Mouse (Mus musculus) CH12.LX (cell line): Measurements from ENCODE around the gene Opcml. TPM values are rescaled to one million over a fixed set of nuclear protein-coding genes. Genes with fewer than 3 reads are reported as not detected.

Experiments used
- DNase-seq: peaks from one replicate; pipeline ENCODE4 v3.0.0-alpha.2; 2013; ENCODE audit errors: extremely low read depth
- H3K27ac ChIP-seq: 2 replicates; pipeline ENCODE4 v1.5.1; 2012; ENCODE audit warnings: low read depth, mild to moderate bottlenecking, control low read depth, moderate library complexity; ENCODE audit not compliant: insufficient read depth
- H3K27me3 ChIP-seq: replicated peaks from 2 replicates; pipeline ENCODE3; 2012; ENCODE audit warnings: inconsistent platforms
- H3K36me3 ChIP-seq, 2 experiments: replicated peaks in 1 of 2; 2 replicates each; pipeline versions ENCODE3 to v1.6.1; 2012; ENCODE audit warnings: inconsistent platforms in 1 of 2, low read length in 1 of 2, mild to moderate bottlenecking in 1 of 2, mixed read lengths in 1 of 2, moderate library complexity in 1 of 2; ENCODE audit not compliant: control insufficient read depth in 1 of 2, insufficient read depth in 1 of 2
- H3K4me1 ChIP-seq, 2 experiments: 2 replicates each; pipeline ENCODE4 v1.6.1; 2012; ENCODE audit warnings: inconsistent platforms in 1 of 2, moderate library complexity in 1 of 2; ENCODE audit not compliant: insufficient read depth in 2 of 2, control insufficient read depth in 1 of 2
- H3K4me2 ChIP-seq: 2 replicates; pipeline ENCODE4 v1.6.1; 2012; ENCODE audit warnings: low read depth, mild to moderate bottlenecking, control low read depth; ENCODE audit not compliant: poor library complexity, insufficient read depth, severe bottlenecking
- H3K4me3 ChIP-seq, 3 experiments: fragments of 150-350 bp in 1 of 3; sonication (generic) in 1 of 3; replicated peaks in 1 of 3; 2 replicates each; pipeline versions ENCODE3 to v1.5.1; 2011 to 2012; ENCODE audit warnings: low read depth in 2 of 3, low read length in 2 of 3, mild to moderate bottlenecking in 2 of 3, moderate library complexity in 2 of 3, control low read depth in 1 of 3, improper control_type of control experiment in 1 of 3, inconsistent platforms in 1 of 3, mixed read lengths in 1 of 3; ENCODE audit not compliant: poor library complexity in 1 of 3
- H3K79me2 ChIP-seq: replicated peaks from 2 replicates; pipeline ENCODE4 v1.6.1; 2012; ENCODE audit warnings: mild to moderate bottlenecking, moderate library complexity; ENCODE audit not compliant: control insufficient read depth, poor library complexity, insufficient read depth, severe bottlenecking; ENCODE audit errors: extremely low read depth
- H3K9ac ChIP-seq: 2 replicates; pipeline ENCODE4 v1.6.1; 2012; ENCODE audit warnings: low read depth, mild to moderate bottlenecking, control low read depth, moderate library complexity; ENCODE audit not compliant: insufficient read depth
- H3K9me3 ChIP-seq: replicated peaks from 2 replicates; pipeline ENCODE3; 2012; ENCODE audit warnings: low read length, inconsistent platforms, mixed read lengths
- BHLHE40 ChIP-seq: IDR thresholded peaks from 2 replicates; pipeline ENCODE4 v1.6.1; 2011; ENCODE audit warnings: mild to moderate bottlenecking, low read depth, low read length, improper control_type of control experiment
- CHD2 ChIP-seq: IDR thresholded peaks from 2 replicates; pipeline ENCODE4 v1.6.1; 2011; ENCODE audit warnings: low read length, improper control_type of control experiment
- CTCF ChIP-seq, 2 experiments: IDR thresholded peaks in 1 of 2; conservative IDR thresholded peaks in 1 of 2; 2 replicates each; pipeline ENCODE4 v1.5.1; 2011 to 2012; ENCODE audit warnings: low read depth in 2 of 2, low read length in 2 of 2, improper control_type of control experiment in 1 of 2, inconsistent platforms in 1 of 2, mild to moderate bottlenecking in 1 of 2, moderate library complexity in 1 of 2
- ETS1 ChIP-seq: conservative IDR thresholded peaks from 2 replicates; pipeline ENCODE4 v1.6.1; 2012; ENCODE audit warnings: low read depth, mild to moderate bottlenecking, inconsistent platforms, low read length, improper control_type of control experiment, moderate library complexity
- IRF4 ChIP-seq: IDR thresholded peaks from 2 replicates; pipeline ENCODE4 v1.6.1; 2014; ENCODE audit warnings: low read depth, mild to moderate bottlenecking, inconsistent platforms, low read length, improper control_type of control experiment
- JUND ChIP-seq: conservative IDR thresholded peaks from 2 replicates; pipeline ENCODE4 v1.6.1; 2011; ENCODE audit warnings: low read depth, low read length, improper control_type of control experiment
- MXI1 ChIP-seq: IDR thresholded peaks from 2 replicates; pipeline ENCODE4 v1.6.1; 2011; ENCODE audit warnings: mild to moderate bottlenecking, low read depth, low read length, improper control_type of control experiment
- MYC ChIP-seq: IDR thresholded peaks from 2 replicates; pipeline ENCODE4 v1.6.1; 2011; ENCODE audit warnings: low read depth, mild to moderate bottlenecking, improper control_type of control experiment, low read length
- NRF1 ChIP-seq: IDR thresholded peaks from 2 replicates; pipeline ENCODE4 v1.6.1; 2014; ENCODE audit warnings: low read depth, mild to moderate bottlenecking, inconsistent platforms, low read length, improper control_type of control experiment, moderate library complexity
- PAX5 ChIP-seq: IDR thresholded peaks from 2 replicates; pipeline ENCODE4 v1.6.1; 2012; ENCODE audit warnings: low read length, inconsistent platforms, mixed read lengths
- POLR2A ChIP-seq: IDR thresholded peaks from 2 replicates; pipeline ENCODE4 v1.6.1; 2011; ENCODE audit warnings: low read depth, mild to moderate bottlenecking, improper control_type of control experiment, low read length
- SMC3 ChIP-seq: IDR thresholded peaks from 2 replicates; pipeline ENCODE4 v1.6.1; 2011; ENCODE audit warnings: low read depth, low read length, improper control_type of control experiment
- UBTF ChIP-seq: IDR thresholded peaks from 2 replicates; pipeline ENCODE4 v1.6.1; 2012; ENCODE audit warnings: low read depth, mild to moderate bottlenecking, inconsistent platforms, low read length, improper control_type of control experiment, moderate library complexity
- USF2 ChIP-seq: conservative IDR thresholded peaks from 2 replicates; pipeline ENCODE4 v1.6.1; 2011; ENCODE audit warnings: low read depth, low read length, improper control_type of control experiment
- ZMIZ1 ChIP-seq: IDR thresholded peaks from 2 replicates; pipeline ENCODE4 v1.6.1; 2012; ENCODE audit warnings: low read depth, mild to moderate bottlenecking, inconsistent platforms, low read length, improper control_type of control experiment
- ZNF384 ChIP-seq: IDR thresholded peaks from 2 replicates; pipeline ENCODE4 v1.6.1; 2012; ENCODE audit warnings: low read depth, low read length, improper control_type of control experiment, inconsistent platforms
- dilution Hi-C: fragments of 300-500 bp; cut with MboI; formaldehyde crosslinking; loops from 2 replicates; pipeline ENCODE4 v1.14.3; 2020; ENCODE audit warnings: low sequenced_read_pairs; ENCODE audit not compliant: extremely low pct_unique_long_range_greater_than_20kb, extremely low pct_ligation_motif_present
- in situ Hi-C: fragments of 300-500 bp; cut with MboI; formaldehyde crosslinking; loops from 3 replicates; pipeline ENCODE4 v1.14.3; 2019; ENCODE audit warnings: low sequenced_read_pairs, low pct_ligation_motif_present, low pct_unique_long_range_greater_than_20kb, mixed read lengths
- polyA plus RNA-seq: library from polyadenylated mRNA; unstranded; fragments of >175 nt; gene quantifications from 2 replicates; pipeline ENCODE4 v1.2.1, GENCODE M21; 2012; ENCODE audit warnings: low read depth; ENCODE audit not compliant: insufficient read length
- total RNA-seq, 2 experiments: library from RNA; depleted of rRNA; stranded (reverse); fragments of 300-350 nt in 1 of 2; fragments of >200 nt in 1 of 2; gene quantifications; 2 replicates each; pipeline ENCODE4 v1.2.3; 2012 to 2014

The Opcml gene
- total and polyA plus RNA-seq, 3 experiments = 0.34 to 0.60 TPM; not detected in 1

DNA sequence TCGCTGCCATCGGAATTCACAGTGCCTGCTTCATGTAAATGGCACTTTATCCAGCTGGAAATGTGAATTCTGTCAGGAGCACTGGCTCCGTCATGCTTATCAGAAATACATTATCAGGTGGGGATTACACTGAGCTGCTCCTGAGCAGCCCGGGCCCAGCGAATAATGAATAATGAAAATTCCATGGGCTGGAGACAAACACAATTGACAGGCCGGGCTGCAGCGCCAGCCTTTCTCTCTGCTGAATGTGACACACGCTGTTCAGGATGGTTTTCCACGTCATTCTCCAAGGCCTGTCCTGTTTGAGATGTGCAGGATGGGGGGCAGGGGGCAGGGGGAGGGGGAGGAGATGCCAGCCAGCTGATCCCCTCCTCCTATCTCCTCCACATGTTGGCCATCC is 757.6 kb downstream of the Opcml start:
- no peaks in the 10 kb centered on the region for H3K36me3 ChIP-seq
- H3K4me3 ChIP-seq = no peak overlapping the region
- H3K9me3 ChIP-seq = peaks cover 14% of the 10 kb centered on the region
- DNase-seq = no peak
- in situ Hi-C loops (no loop called here), dilution Hi-C loops (no loop called here)
- H3K4me1 ChIP-seq = no peaks in the 10 kb centered on the region
- no peaks in the 10 kb centered on the region for H3K79me2 ChIP-seq
- H3K27me3 ChIP-seq = no peaks in the 10 kb centered on the region
- H3K9ac ChIP-seq = no peak overlapping the region
- H3K4me2 ChIP-seq = no peak overlapping the region
- no peak for TF ChIP-seq IRF4
- no peak for TF ChIP-seq ZMIZ1
- TF ChIP-seq ETS1 = no peak
- TF ChIP-seq BHLHE40 = no peak
- TF ChIP-seq SMC3 = no peak
- TF ChIP-seq MXI1 = no peak
- no peak for TF ChIP-seq MYC
- TF ChIP-seq ZNF384 = no peak
- no peak for TF ChIP-seq NRF1
- no peak for TF ChIP-seq UBTF
- no peak for TF ChIP-seq USF2
- no peak for TF ChIP-seq CHD2
- no peak for TF ChIP-seq JUND
- no peak overlapping the region for H3K27ac ChIP-seq

DNA sequence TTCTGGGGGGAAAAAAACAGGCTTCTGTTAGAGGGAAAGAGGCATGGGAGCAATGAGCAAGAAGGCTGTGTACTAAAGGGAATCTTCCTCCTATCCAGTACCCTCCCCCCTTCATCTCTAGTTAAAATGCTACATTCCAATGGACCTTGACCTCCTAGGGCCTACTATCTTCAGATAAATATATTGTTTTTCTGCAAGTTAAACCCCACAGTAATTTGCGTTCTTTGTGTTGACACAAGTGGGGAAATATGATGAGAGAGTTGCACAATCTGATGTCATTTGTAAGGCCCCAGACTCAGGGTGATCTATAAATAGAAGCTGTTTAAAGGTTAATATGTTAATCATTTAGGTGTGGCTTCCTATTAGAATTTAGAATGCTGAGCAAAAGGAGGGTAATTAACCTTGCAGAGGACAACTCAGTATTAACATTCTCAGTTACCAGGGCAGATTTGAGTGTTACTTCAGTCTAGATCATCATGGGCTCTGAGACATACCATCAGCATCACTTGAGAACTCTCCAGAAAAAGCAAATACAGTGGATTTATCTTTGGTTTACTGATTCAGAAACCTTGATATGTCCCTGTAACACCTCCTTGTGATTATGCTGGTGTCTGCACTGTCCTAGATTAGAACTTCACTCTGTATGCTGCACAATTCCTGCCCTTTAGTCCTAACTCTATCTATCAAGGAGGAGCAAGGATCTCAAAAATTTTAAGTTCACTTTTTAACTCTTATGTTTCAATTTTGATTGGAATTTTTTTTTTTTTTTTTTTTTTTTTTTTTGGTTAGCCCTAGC is 762.0 kb downstream of the Opcml start:
- Histone ChIP-seq H3K36me3 (no peaks in the 10 kb centered on the region), H3K27me3 (no peaks in the 10 kb centered on the region), H3K27ac (no peak overlapping the region), H3K79me2 (no peaks in the 10 kb centered on the region), H3K4me2 (no peak overlapping the region), H3K4me3 (no peak overlapping the region), H3K9ac (no peak overlapping the region), H3K4me1 (no peaks in the 10 kb centered on the region), H3K9me3 (peaks cover 12% of the 10 kb centered on the region)
- DNase-seq = no peak
- in situ Hi-C loops = no loop called here
- dilution Hi-C loops = no loop called here
- TF ChIP-seq PAX5 (no peak), CTCF (conservative IDR thresholded peaks at IDR 0.05 in 1 of 2, IDR thresholded peaks at IDR 0.05 in 1 of 2; ENCODE audit: low read depth in 2 of 2, low read length in 2 of 2) (no peak), POLR2A (no peak)
